Mouse (Mus musculus): ENCODE data around the gene Slc6a16. TPM values are rescaled to one million over a fixed set of nuclear protein-coding genes. Genes with fewer than 3 reads are reported as not detected.

Gene Slc6a16
- total RNA-seq, 1 experiment from 2014 or later = not detected

DNA sequence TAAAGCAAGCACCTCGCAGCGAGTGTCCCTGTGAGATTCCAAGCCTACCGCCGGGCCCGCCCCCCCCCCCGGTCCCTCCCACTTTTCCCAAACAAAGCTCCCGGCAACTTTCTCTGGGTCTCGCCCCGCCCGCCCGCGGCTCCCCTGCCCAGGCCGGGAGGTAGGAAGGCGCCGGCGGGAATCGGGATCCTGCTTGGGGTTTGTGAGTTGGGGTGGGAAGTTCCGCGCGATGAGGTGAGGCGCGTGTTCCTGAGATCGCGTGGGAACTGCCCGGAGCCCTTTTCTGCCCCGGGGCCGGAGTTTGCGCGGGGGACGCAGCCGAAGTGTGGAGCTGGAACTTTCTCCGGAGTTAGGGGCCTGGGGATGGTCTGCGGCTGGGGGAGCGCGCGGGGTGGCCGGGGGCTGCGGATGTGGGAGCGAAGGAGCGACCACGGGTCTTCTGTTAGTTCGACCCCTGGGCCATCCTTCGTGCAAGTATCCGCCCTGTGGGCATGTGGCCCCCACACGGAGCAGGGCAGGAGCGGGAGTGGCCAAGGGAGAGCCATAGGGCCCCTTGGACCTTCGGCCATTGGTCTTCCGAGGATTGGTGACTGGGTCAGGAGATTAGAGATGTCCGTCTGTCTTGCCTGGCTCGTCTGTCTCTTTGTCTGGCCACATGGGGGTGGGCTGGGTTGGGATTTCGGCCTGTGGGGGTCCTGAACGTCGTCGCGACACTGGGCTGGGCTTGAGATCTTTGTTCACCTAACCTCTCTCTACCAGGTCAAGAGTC lies 25.0 kb upstream of the Slc6a16 start, which contains the start of gene Tead2:
TSS of gene Tead2 (plus strand) at position 81 of the 769 bp plus-strand sequence.
- ATAC-seq (replicated peaks; ENCODE audit: low read depth, poor library complexity, severe bottlenecking) = no peak

DNA sequence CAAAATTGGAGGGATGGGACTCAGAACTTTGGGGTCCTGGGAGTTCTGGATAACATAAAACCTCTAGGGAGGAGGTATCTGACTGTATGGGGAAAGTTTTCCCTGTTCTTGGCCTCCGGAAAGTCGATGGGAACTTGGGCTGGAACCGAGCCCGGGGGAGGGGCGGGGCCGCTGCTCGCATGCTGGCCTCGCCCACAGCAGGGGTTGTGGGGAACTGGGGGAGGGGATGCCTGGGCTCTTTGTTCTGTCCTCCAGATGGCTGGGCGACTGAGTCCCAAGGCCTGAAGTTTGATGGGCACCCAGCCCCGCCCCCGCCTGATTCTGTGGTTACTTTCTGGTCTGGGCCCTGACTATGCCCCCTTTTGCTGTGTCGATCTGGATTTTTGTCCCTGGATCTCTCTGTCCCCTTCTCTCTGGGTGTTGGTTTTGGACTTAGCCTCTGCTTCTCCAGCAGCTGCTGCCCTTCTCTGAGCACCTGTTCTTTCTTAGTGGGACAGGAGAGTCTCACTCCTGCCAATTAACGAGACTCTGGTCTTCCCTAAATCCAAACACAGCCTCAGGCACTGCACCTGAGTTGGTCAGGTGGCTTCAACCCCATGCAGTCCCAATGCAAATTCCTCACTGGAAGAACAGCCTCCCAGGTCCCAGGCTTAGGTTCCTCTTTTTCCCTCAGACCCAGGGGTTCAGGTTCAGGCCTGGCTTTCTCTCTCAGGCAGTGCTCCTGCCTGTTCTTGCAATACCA lies 24.3 kb upstream of the Slc6a16 start:
- ATAC-seq (replicated peaks; ENCODE audit: low read depth, poor library complexity, severe bottlenecking) = peak; percentile 39; the same call in 1 of the 2 replicates

DNA sequence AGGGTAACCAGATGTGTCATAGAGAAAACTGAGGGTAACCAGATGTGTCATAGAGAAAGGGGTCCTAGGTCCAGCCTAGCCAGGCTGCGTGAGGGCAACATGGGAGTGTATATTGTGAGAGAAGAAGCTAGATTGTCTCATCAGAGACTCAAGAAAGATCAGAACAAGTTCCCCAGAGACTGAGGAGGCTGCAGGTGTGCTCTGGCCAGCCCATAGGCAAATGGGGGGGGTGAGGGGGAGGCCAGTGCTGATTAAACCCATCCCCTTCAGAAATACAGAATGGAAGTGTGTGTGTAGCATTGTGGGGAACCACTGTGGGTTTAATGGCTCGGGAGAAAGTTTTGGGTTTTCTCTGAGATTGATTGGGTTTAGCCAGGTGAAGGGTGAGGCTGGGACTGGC lies 19.2 kb upstream of the Slc6a16 start:
- no peak for ATAC-seq (replicated peaks; ENCODE audit: low read depth, poor library complexity, severe bottlenecking)

DNA sequence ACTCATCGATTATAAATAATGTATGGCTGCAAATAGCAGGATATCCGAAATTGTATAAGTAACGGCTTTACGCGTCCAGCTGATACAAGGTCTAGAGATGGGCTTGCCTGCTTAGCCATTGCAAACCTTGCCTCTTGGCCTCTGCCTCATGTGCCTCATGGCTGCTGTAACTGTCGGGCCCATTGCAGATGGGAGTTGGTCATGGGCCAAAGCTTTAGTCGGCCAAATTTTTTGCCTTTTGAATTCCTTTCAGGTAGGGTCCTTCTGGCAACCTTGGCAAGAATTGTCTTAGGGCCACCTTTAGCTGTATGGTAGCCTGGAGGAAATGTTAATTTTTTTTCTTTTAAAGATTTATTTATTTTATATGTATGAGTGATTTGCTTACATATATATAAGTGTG lies 16.1 kb upstream of the Slc6a16 start:
- no peak for ATAC-seq (replicated peaks; ENCODE audit: low read depth, poor library complexity, severe bottlenecking)

DNA sequence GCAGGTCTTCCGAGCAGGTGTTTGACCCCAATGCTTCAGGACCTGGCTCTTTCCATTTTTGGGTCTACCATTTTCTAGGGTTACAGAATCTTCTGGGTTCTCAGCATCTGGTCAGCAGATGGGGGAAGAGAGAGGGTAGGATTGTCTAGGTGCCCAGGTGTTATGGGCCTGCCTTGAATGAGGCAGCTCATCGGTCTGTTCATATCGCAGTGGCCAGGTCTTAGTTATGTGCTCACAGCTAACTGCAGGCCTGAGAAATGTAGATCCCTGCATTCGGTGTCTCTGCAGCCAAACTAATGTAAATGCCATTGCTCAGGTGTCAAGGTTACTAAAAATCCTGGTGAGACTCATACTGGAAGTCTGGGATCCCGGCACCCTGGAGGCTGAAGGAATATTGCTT lies 14.5 kb upstream of the Slc6a16 start:
- ATAC-seq (replicated peaks; ENCODE audit: low read depth, poor library complexity, severe bottlenecking) = no peak

DNA sequence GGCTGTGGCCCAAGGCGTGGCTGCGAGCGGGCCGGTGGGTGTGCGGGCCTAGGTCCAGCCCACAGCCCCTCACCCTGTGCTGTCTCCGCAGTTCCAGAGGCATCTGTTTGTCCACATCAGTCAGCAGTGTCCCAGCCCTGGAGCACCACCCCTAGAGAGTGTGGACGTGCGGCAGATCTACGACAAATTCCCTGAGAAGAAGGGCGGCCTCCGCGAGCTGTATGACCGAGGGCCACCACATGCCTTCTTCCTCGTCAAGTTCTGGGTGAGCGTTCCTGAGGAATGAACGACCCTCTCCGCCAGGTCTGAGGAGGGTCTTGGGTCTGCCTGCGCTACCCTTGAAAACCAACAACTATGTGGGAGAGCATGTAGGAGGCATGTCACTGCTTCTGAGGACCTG lies 12.3 kb upstream of the Slc6a16 start:
- no peak for ATAC-seq (replicated peaks; ENCODE audit: low read depth, poor library complexity, severe bottlenecking)

DNA sequence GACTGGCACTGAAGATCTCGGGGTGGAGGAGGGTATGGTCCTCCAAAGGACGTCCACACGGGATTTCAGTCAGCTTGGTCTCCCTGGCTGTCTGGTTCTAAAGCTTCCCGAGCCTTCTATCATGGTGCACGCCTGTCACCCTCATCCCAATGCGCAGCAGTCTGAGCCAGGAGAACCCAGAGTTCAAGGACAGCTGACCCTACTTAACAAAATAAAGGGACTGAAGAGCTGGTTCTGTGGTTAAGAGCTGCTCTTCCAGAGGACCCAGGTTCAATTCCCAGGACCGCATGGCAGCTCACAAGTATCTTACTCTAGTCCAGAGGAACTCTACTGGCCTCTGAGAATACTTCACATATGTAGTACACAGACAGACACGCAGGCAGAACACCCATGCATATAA lies 11.8 kb upstream of the Slc6a16 start:
- ATAC-seq (replicated peaks; ENCODE audit: low read depth, poor library complexity, severe bottlenecking) = no peak

DNA sequence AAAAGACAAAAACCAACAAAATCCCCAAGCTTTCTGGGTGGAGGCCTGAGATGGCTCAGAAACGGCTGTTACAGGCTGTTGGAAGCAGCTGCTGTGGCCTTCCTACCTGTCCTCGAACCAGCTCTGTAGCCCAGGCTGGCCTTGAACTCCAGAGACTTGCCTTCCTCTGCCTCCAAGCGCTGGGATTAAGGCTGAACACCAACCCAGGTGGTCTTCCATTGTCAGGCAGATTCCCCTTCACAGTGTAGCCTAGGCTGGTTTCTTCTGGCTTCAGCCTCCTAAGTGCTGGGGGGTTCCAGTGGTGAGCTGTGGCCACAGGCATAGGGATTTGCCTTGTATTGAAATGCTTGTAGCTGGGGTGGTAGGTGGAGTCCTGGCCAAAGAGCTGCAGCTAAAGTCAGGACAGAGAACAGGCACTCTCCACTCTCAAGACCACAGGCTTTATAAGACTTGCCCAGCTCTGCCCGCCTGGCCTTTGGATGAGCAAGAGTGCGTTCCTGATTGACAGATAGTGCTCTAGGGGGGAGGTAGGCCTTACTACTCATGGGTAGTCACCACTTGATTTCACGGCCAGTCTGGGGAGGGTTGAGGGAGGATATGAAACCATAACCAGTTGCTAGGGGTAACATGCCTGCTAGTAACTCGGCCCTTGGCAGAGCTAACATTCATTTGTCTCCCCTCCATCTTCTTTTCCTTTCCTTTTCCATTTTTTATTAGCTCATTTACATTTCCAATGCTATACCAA lies 11.3 kb upstream of the Slc6a16 start:
- 0 out of 2 replicates have a peak, but pooled peaks have one; percentile 26 for ATAC-seq (replicated peaks; ENCODE audit: low read depth, poor library complexity, severe bottlenecking)

DNA sequence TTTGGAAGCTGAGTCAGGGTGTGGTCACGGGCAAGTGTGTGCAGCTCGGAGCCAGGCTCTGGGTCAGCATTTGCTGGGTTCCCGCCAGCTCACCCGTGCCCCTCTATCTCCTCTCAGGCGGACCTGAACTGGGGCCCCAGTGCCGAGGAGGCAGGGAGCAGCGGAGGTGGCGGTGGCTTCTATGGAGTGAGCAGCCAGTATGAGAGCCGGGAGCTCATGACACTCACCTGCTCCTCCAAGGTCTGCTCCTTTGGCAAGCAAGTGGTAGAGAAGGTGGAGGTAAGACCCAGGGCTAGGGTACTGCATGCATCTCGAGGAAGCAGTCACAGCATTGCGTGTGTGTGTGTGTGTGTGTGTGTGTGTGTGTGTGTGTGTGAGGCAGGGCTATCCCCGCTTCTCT lies 9.7 kb upstream of the Slc6a16 start:
- no peak for ATAC-seq (replicated peaks; ENCODE audit: low read depth, poor library complexity, severe bottlenecking)

DNA sequence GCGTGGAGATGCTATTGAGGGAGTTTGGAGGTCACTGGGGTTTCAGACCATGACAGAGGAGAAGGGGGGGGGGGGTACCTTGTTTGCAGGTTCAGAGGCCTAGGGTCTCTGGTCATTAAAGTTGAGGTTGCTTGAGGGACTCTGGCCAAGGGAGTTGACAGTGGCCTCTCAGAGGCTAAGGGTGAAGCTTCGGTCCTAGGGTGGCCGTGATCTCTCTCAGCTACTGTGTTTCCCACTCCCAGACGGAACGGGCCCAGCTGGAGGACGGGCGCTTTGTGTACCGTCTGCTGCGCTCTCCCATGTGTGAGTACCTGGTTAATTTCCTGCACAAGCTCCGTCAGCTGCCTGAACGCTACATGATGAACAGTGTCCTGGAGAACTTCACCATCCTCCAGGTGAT lies 8.9 kb upstream of the Slc6a16 start:
- ATAC-seq (replicated peaks; ENCODE audit: low read depth, poor library complexity, severe bottlenecking) = no peak

DNA sequence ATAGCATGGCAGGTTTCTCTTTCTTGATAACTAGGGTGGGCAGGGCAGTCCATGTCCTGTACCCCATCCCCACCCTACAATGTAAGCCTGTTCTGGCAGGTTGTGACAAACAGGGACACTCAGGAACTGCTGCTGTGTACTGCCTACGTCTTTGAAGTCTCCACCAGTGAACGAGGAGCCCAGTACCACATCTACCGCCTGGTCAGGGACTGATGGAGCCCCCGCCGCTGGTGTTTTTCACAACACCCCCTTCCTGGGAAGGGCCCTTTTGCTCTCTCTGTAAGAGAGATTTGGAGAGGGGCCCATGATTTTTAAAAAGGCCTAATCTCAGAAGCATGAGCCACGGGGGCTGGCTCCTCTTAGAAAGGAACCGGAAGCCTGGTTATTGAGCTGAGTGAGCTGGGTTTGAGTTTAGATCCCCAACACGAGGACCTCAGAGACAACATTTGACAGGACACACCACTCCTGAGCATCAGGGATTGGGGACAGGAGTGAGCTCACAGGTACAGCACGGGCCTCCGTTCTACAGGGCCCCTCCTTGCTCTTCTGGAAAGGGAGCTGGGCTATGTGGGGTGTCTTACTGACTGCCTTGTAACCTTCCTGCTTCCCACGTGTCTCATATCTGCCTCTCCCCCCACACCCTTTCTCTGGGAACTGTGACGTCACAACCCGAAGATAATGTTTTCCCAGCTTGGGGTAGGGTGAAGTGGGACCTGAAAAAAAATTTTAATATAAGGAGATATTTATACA lies 8.0 kb upstream of the Slc6a16 start:
- ATAC-seq (replicated peaks; ENCODE audit: low read depth, poor library complexity, severe bottlenecking) = no peak

DNA sequence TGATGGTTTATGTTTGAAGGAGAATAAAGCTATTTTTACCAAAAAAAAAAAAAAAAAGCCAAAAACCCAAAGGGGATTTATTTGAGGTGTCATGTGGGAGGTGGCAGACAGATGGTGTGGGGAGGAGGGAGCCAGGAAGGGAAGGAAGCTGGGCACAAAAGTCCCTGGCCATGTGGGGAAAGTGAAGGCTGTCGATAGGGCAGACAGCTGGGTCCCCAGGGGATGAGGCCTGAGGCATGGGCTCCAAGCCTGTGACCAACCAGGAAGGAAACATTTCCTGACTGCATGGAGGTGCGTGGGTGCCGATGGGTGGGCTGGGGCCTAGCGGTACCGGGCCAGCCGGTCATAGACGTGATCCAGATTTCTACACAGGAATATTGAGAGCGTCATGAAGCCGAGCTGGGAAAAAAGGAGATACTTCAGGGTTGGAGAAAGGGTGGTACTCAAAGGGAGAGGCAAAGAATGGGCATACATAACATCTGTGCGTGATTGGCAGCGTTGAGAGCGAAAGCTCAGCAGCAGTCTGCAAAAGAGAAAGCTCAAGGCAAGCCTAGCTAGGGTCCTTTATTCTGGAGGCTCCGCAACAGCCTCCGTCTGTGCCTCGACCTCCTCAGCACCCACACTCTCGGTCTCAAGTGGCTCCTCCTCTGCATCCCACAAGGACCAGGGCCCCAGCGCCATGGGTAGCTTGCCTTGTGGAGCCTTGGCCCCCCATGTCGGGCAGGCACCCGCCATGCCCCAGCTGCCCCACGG lies 7.1 kb upstream of the Slc6a16 start:
- peak; percentile 30 for ATAC-seq (replicated peaks; ENCODE audit: low read depth, poor library complexity, severe bottlenecking)

DNA sequence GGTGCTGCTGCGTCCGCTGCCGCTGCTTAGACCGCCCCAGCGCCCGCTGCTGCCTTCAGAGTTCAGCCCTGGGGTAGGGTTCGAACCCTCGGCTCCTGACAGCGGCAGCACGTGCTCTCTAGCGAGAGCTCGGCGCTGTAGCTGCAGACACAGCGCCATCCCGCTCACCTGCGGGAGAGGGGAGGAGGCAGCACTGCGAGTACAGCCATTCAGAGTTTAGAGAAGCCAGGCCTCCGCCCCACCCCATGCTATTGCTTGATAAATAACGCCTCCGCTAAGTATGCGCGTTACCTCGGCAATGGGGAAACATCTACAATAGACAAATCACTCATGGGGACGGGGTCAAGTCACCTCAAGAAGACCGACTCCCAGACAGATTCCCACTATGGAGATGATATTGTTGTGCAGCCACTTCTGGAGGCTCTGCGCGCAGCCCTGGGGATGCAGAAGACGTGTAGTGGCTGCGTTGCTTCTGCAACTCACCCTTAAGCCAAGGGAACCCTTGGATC lies 6.5 kb upstream of the Slc6a16 start:
- ATAC-seq (replicated peaks; ENCODE audit: low read depth, poor library complexity, severe bottlenecking) = no peak

DNA sequence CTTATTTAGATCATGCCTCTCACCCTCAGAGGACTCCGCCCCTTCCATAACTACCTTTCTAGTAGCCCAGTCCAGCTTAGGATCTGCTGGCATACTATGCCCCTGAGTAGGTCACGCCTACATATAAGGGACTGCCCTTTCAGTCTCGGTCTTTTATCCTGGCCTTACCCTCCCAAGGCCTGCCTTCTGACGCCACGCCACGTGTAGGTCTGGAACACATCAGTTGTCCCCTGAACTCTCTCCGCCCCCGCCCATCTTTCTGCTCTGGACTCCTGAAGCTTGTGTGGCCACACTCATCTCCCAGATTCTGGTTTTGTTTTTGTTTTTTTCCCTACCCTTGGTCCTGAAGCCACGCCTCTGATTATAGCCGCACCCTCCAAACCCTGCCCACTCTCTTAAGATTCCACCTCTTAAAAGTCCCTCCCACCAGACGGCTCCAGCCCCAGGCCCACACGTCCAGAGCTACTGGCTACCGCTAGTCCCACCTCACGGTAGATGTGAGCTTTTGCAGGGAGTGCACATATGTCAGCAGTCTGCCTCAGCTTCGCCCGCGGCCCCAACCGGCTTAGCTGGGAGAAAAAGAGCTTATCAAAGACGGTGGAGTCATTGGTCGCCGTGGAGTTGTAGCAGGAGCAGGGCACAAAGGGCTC lies 5.8 kb upstream of the Slc6a16 start:
- ATAC-seq (replicated peaks; ENCODE audit: low read depth, poor library complexity, severe bottlenecking) = no peak

DNA sequence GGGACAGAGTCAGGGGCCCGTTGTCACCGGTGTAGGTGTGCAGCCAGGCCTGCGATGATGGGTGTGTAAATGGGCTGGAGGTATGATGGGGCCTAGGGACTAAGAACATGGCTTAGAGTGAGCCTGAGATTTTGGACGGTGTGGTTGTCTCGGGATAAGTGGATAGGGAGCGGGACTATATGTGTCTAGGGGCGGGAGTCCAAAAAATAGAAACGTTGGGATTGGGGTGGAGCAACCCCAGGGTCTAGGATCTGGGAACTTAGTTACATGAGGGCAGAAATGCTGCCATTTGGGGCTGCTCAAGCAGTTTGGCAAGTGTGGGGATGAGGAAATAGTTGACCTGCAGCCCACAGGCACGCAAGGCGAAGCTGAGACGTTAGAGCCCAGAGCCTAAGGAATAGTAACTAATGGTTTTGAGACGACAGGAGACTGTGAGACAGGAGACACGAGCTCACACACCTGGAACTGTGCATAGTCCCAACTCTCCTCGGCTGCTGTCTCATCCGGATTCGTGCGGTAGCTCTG lies 5.2 kb upstream of the Slc6a16 start:
- no peak for ATAC-seq (replicated peaks; ENCODE audit: low read depth, poor library complexity, severe bottlenecking)

DNA sequence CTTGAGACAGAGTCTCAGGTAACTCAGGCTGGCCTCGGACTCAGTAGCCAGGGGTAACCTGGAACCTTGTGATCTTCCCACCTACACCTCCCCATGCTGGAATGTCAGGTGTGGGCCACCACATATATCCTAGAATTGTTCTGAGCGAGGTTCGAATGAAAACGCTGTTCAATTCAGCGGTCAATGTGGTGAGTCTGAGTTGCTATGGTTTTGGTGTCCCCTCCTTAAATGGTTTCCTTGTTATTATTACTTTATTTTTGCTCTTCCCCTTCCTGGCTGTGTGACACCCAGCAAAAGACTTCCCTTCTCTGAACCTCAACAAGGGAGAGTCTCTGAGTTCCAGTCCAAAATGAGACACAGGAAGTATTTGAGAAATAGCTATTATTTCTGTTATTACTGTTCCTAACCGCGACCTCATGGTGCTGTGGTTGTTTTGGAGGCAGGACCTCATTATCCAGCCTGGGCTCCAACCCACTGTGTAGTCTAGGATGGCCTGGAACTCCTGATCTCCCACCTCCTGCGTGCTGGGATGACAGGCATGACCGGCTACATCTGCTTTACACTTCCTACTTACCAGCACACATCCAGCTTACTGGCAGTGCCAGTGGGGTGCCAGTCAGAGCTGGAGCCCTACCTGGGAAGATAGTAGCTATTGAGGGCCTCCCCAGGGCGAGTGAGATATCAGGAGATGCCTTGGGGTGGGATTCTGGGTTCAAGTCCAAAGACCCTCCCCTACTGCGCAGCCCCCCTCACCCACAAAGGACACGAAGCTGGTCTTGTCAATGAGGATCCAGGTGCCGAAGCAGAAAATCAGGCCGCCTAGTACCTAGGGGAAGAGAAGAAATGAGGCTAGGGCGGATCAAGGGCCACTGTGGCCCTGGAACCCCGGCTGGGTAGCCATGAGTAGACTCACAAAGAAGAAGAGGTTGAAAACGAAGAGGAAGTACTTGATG lies 2.9 kb upstream of the Slc6a16 start:
- 0 out of 2 replicates have a peak, but pooled peaks have one; percentile 10 for ATAC-seq (replicated peaks; ENCODE audit: low read depth, poor library complexity, severe bottlenecking)

DNA sequence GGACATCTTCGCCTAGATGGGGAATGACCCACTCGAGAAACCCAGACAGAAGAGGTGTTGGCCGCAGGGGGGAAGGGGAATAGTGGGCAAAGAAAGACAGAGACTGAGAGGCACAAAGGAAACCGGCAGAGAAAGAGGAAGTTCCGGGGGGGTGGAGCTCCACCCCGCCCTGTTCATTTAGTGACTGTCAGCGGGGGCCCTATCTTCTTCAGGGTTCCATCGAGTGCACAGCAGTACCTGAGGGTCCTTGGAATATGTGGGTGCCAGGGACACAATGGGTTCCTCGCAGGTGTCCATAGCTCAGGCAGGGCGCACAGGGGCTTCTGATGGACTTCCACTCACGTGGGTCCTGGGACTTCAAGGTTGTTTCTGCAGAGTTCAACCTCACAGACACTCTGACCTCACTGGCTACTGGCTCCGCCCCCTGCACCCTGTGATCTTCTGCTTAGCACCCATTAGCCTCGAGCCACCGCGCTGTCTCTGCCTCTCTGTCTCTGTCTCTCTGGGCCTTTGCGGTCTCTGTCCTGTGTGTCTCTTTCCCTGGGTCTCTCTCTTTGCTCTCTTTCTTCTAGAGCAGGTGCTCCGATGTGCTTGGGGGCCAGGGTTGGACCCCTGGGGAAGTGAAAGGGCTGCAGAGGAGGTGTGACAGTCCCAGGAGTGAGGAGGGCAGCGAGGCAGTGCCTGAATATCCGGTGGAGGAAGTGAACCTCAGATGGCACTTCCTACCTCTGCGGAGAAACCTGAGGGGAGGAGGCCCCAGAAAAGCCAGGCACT lies 2.0 kb upstream of the Slc6a16 start, which contains the start of gene Cd37:
TSS of gene Cd37 (minus strand) at position 393 of the 774 bp plus-strand sequence.
- peak; percentile 79 for ATAC-seq (replicated peaks; ENCODE audit: low read depth, poor library complexity, severe bottlenecking)

Measured in common myeloid progenitor, adult 5-6 weeks (primary cell).